In the genomic region with DNA sequence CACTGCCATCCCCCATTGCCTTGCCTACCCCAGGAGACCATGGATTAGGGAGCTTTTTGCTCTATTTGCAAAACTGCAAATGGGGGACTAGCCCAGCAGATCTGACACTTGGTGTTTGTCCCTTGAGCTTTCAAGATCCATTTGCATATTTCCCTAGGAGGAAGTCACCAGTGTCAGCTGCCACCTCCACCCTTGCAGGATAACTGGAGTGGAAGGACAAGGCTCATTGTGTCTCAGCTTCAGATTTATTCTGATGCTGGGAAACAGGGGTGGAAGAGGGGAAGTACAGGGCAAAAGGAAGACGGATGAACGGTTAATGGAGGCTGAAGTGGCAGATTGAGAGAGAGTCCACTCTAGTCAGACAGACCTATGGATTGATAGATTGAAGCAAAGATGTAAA, we compare ENCODE assay signal across 23 mouse cellular contexts.
DNase-seq lines count a peak whose midpoint lies in the region; ATAC-seq and TF ChIP-seq lines count a peak whose summit lies in the region.
"Had no signal": no experiment of that assay in that cellular context is flagged by ENCODE, and none has a peak within 500 bp of the region (broad histone marks: within the 10 kb centered on the region; RNA-seq: fewer than 3 reads in every experiment).

No protein-coding gene starts in this region.

- no peak for TF ChIP-seq EP300 in CH12.LX (IDR thresholded peaks at IDR 0.05; ENCODE audit: low read length)

- ATAC-seq in embryonic facial prominence, embryonic 14.5 days (ENCODE audit: low read depth), result no peak
- ATAC-seq in midbrain, embryonic 11.5 days (ENCODE audit: low FRiP score), result peak; percentile 64; the same call in 1 of the 2 replicates
- ATAC-seq in midbrain, embryonic 14.5 days (ENCODE audit: low FRiP score, low TSS enrichment), result no peak
- ATAC-seq in intestine, embryonic 16.5 days, result no peak
- ATAC-seq: activated CD4-positive, CD25-positive, alpha-beta regulatory T cell, adult 4 months; CD4-positive, CD25-positive, alpha-beta regulatory T cell, adult 4 months; intestine, postnatal 0 days; Patski had no signal

- no peaks in the 10 kb centered on the region for H3K79me2 ChIP-seq in CH12.LX (replicated peaks; ENCODE audit: control insufficient read depth, extremely low read depth, insufficient read depth, poor library complexity, severe bottlenecking)

- WGBS in embryonic facial prominence, embryonic 14.5 days, result 57% methylated on average over 2 of the region's 2 CpGs
- 64% methylated on average over 2 of the region's 2 CpGs for WGBS in embryonic facial prominence, embryonic 10.5 days
- WGBS in midbrain, embryonic 11.5 days, result 56% methylated on average over 2 of the region's 2 CpGs
- 46% methylated on average over 2 of the region's 2 CpGs for WGBS in midbrain, embryonic 14.5 days
- WGBS in intestine, embryonic 16.5 days, result 33% methylated on average over 2 of the region's 2 CpGs

- H3K4me2 ChIP-seq in embryonic facial prominence, embryonic 14.5 days (ENCODE audit: low read depth, low read length), result no peak overlapping the region
- H3K4me2 ChIP-seq in midbrain, embryonic 11.5 days, result no peak overlapping the region
- H3K4me2 ChIP-seq in midbrain, embryonic 14.5 days (ENCODE audit: low read length), result no peak overlapping the region
- peak overlapping the region; percentile 39; the same call in 1 of the 2 replicates for H3K4me2 ChIP-seq in CH12.LX (ENCODE audit: insufficient read depth, low read depth, poor library complexity, severe bottlenecking)
- H3K4me2 ChIP-seq in intestine, embryonic 16.5 days (ENCODE audit: low read depth, low read length), result no peak overlapping the region
- H3K4me2 ChIP-seq: embryonic facial prominence, embryonic 12.5 days; forebrain, embryonic 12.5 days; heart, embryonic 11.5 days; heart, embryonic 15.5 days; hindbrain, embryonic 14.5 days had no signal

- TF ChIP-seq RAD21 in CH12.LX (IDR thresholded peaks at IDR 0.05; ENCODE audit: low read depth, low read length), result no peak

- H3K4me3 ChIP-seq in embryonic facial prominence, embryonic 14.5 days (ENCODE audit: low read depth, low read length), result no peak overlapping the region
- H3K4me3 ChIP-seq in embryonic facial prominence, embryonic 10.5 days, result no peak overlapping the region
- H3K4me3 ChIP-seq in midbrain, embryonic 11.5 days (ENCODE audit: low read depth, low read length), result no peak overlapping the region
- no peak overlapping the region for H3K4me3 ChIP-seq in midbrain, embryonic 14.5 days (replicated peaks; ENCODE audit: low read depth, low read length)
- no peak overlapping the region for H3K4me3 ChIP-seq in CH12.LX (replicated peaks in 1 of 3; ENCODE audit: low read depth in 2 of 3, low read length in 2 of 3, poor library complexity in 1 of 3)
- H3K4me3 ChIP-seq in intestine, embryonic 16.5 days (ENCODE audit: low read length), result no peak overlapping the region
- H3K4me3 ChIP-seq: embryonic facial prominence, embryonic 12.5 days; forebrain, embryonic 12.5 days; heart, adult 2 months; heart, embryonic 15.5 days had no signal

- in situ Hi-C loops in CH12.LX (cut with MboI; ENCODE audit: low pct_ligation_motif_present, low pct_unique_long_range_greater_than_20kb, low sequenced_read_pairs), result no loop called here

- H3K36me3 ChIP-seq in embryonic facial prominence, embryonic 14.5 days (ENCODE audit: control insufficient read depth, insufficient read depth, low read length), result no peaks in the 10 kb centered on the region
- H3K36me3 ChIP-seq in embryonic facial prominence, embryonic 10.5 days (replicated peaks), result no peaks in the 10 kb centered on the region
- H3K36me3 ChIP-seq in midbrain, embryonic 11.5 days (ENCODE audit: control insufficient read depth, insufficient read depth, low read length), result no peaks in the 10 kb centered on the region
- no peaks in the 10 kb centered on the region for H3K36me3 ChIP-seq in midbrain, embryonic 14.5 days (ENCODE audit: control insufficient read depth, insufficient read depth, low read length)
- H3K36me3 ChIP-seq in CH12.LX (replicated peaks in 1 of 2; ENCODE audit: control insufficient read depth in 1 of 2, insufficient read depth in 1 of 2, low read length in 1 of 2), result no peaks in the 10 kb centered on the region
- H3K36me3 ChIP-seq in intestine, embryonic 16.5 days (ENCODE audit: control insufficient read depth, insufficient read depth, low read length), result no peaks in the 10 kb centered on the region
- H3K36me3 ChIP-seq: embryonic facial prominence, embryonic 12.5 days; forebrain, embryonic 12.5 days; heart, embryonic 15.5 days had no signal

- H3K9ac ChIP-seq in embryonic facial prominence, embryonic 14.5 days (ENCODE audit: low read depth, low read length), result no peak overlapping the region
- no peak overlapping the region for H3K9ac ChIP-seq in midbrain, embryonic 11.5 days (ENCODE audit: low read length)
- H3K9ac ChIP-seq in midbrain, embryonic 14.5 days (replicated peaks; ENCODE audit: low read length), result no peak overlapping the region
- no peak overlapping the region for H3K9ac ChIP-seq in CH12.LX (ENCODE audit: insufficient read depth, low read depth)
- no peak overlapping the region for H3K9ac ChIP-seq in intestine, embryonic 16.5 days (ENCODE audit: low read depth, low read length)
- H3K9ac ChIP-seq: embryonic facial prominence, embryonic 12.5 days; forebrain, embryonic 12.5 days; heart, embryonic 15.5 days; hindbrain, embryonic 14.5 days had no signal

- dilution Hi-C loops in CH12.LX (cut with MboI; ENCODE audit: extremely low pct_ligation_motif_present, extremely low pct_unique_long_range_greater_than_20kb, low sequenced_read_pairs), result no loop called here

- H3K27ac ChIP-seq in embryonic facial prominence, embryonic 14.5 days (replicated peaks; ENCODE audit: low read depth, low read length), result no peak overlapping the region
- no peak overlapping the region for H3K27ac ChIP-seq in embryonic facial prominence, embryonic 10.5 days (replicated peaks)
- H3K27ac ChIP-seq in midbrain, embryonic 11.5 days (ENCODE audit: low read depth, low read length), result no peak overlapping the region
- no peak overlapping the region for H3K27ac ChIP-seq in midbrain, embryonic 14.5 days (replicated peaks; ENCODE audit: low read depth, low read length)
- H3K27ac ChIP-seq in CH12.LX (ENCODE audit: insufficient read depth, low read depth), result no peak overlapping the region
- H3K27ac ChIP-seq in intestine, embryonic 16.5 days (ENCODE audit: low read length), result no peak overlapping the region
- H3K27ac ChIP-seq: embryonic facial prominence, embryonic 12.5 days; forebrain, embryonic 12.5 days; heart, adult 2 months; heart, embryonic 15.5 days; hindbrain, embryonic 14.5 days had no signal

- no peaks in the 10 kb centered on the region for H3K9me3 ChIP-seq in embryonic facial prominence, embryonic 14.5 days (ENCODE audit: control insufficient read depth, low read length)
- no peaks in the 10 kb centered on the region for H3K9me3 ChIP-seq in embryonic facial prominence, embryonic 10.5 days
- no peaks in the 10 kb centered on the region for H3K9me3 ChIP-seq in midbrain, embryonic 11.5 days (ENCODE audit: control insufficient read depth, low read length)
- no peaks in the 10 kb centered on the region for H3K9me3 ChIP-seq in midbrain, embryonic 14.5 days (ENCODE audit: control insufficient read depth, low read length)
- H3K9me3 ChIP-seq in CH12.LX (replicated peaks; ENCODE audit: low read length), result no peaks in the 10 kb centered on the region
- H3K9me3 ChIP-seq in intestine, embryonic 16.5 days (ENCODE audit: control insufficient read depth, low read length), result no peaks in the 10 kb centered on the region
- H3K9me3 ChIP-seq: embryonic facial prominence, embryonic 12.5 days; forebrain, embryonic 12.5 days; heart, embryonic 15.5 days had no signal

- H3K27me3 ChIP-seq in embryonic facial prominence, embryonic 14.5 days (replicated peaks; ENCODE audit: control insufficient read depth, insufficient read depth, low read length), result no peaks in the 10 kb centered on the region
- H3K27me3 ChIP-seq in embryonic facial prominence, embryonic 10.5 days (replicated peaks; ENCODE audit: low read depth, poor library complexity, severe bottlenecking), result no peaks in the 10 kb centered on the region
- no peaks in the 10 kb centered on the region for H3K27me3 ChIP-seq in midbrain, embryonic 11.5 days (ENCODE audit: control insufficient read depth, insufficient read depth, low read length)
- no peaks in the 10 kb centered on the region for H3K27me3 ChIP-seq in midbrain, embryonic 14.5 days (ENCODE audit: control insufficient read depth, insufficient read depth, low read length)
- H3K27me3 ChIP-seq in CH12.LX (replicated peaks), result no peaks in the 10 kb centered on the region
- no peaks in the 10 kb centered on the region for H3K27me3 ChIP-seq in intestine, embryonic 16.5 days (replicated peaks; ENCODE audit: control insufficient read depth, insufficient read depth, low read length)
- H3K27me3 ChIP-seq: embryonic facial prominence, embryonic 12.5 days; forebrain, embryonic 12.5 days; heart, embryonic 15.5 days had no signal

- TF ChIP-seq POLR2A in CH12.LX (IDR thresholded peaks at IDR 0.05; ENCODE audit: low read depth, low read length), result no peak

- peak; percentile 17 for DNase-seq in embryonic facial prominence, embryonic 14.5 days (ENCODE audit: low spot score)
- no peak for DNase-seq in embryonic facial prominence, embryonic 10.5 days (ENCODE audit: low spot score)
- DNase-seq in midbrain, embryonic 11.5 days (ENCODE audit: low spot score, missing footprints), result no peak
- DNase-seq in midbrain, embryonic 14.5 days, result no peak
- DNase-seq in CH12.LX (ENCODE audit: extremely low read depth), result peak; percentile 47
- peak; percentile 86 for DNase-seq in retina, postnatal 1 day
- DNase-seq: adrenal gland, postnatal 14 days; B cell, adult 2 months; cerebellum, adult 2 months; embryo, embryonic 11 days; gastrocnemius, postnatal 10 days; heart, adult 2 months; heart, postnatal 14 days had no signal

- no peak for TF ChIP-seq CTCF in CH12.LX (conservative IDR thresholded peaks at IDR 0.05 in 1 of 2, IDR thresholded peaks at IDR 0.05 in 1 of 2; ENCODE audit: low read depth in 2 of 2, low read length in 2 of 2)

- no peaks in the 10 kb centered on the region; the same call in 1 of the 2 replicates for H3K4me1 ChIP-seq in embryonic facial prominence, embryonic 14.5 days (ENCODE audit: control insufficient read depth, insufficient read depth, low read length)
- H3K4me1 ChIP-seq in embryonic facial prominence, embryonic 10.5 days, result peaks cover 10% of the 10 kb centered on the region
- H3K4me1 ChIP-seq in midbrain, embryonic 11.5 days (ENCODE audit: control insufficient read depth, insufficient read depth, low read length), result no peaks in the 10 kb centered on the region
- H3K4me1 ChIP-seq in midbrain, embryonic 14.5 days (ENCODE audit: control insufficient read depth, insufficient read depth, low read length), result 0 out of 2 replicates have a peak, but pooled peaks cover 3% of the 10 kb centered on the region
- H3K4me1 ChIP-seq in CH12.LX (ENCODE audit: control insufficient read depth in 1 of 2, insufficient read depth in 2 of 2), result peaks cover 6 to 29% of the 10 kb centered on the region in 2 experiments; a peak in 3 of 4 replicates
- H3K4me1 ChIP-seq in intestine, embryonic 16.5 days (ENCODE audit: control insufficient read depth, insufficient read depth, low read length), result no peaks in the 10 kb centered on the region
- H3K4me1 ChIP-seq: heart, embryonic 15.5 days had no signal

TF ChIP-seq in CH12.LX, 34 proteins besides CTCF, POLR2A, EP300 and RAD21:
- TF ChIP-seq BHLHE40 (IDR thresholded peaks at IDR 0.05; ENCODE audit: low read depth, low read length), result no peak
- TF ChIP-seq ETS1 (conservative IDR thresholded peaks at IDR 0.05; ENCODE audit: low read depth, low read length), result 0 out of 2 replicates have a peak, but pooled peaks have one; percentile 13

Comparison
In these comparisons a context has a peak if more than half of its experiments do, and no peak if none do; other contexts are left out.
1. DNase-seq: peak in embryonic facial prominence, embryonic 14.5 days (single experiment), CH12.LX (single experiment) and retina, postnatal 1 day (single experiment); none in embryonic facial prominence, embryonic 10.5 days (single experiment), midbrain, embryonic 11.5 days (single experiment) and midbrain, embryonic 14.5 days (single experiment).